Mouse (Mus musculus): ENCODE measurements around the gene Gclm. TPM values are rescaled to one million over a fixed set of nuclear protein-coding genes. Genes with fewer than 3 reads are reported as not detected.

Gene Gclm
- polyA plus RNA-seq, 1 experiment from 2014 or later: 53.6 TPM

DNA sequence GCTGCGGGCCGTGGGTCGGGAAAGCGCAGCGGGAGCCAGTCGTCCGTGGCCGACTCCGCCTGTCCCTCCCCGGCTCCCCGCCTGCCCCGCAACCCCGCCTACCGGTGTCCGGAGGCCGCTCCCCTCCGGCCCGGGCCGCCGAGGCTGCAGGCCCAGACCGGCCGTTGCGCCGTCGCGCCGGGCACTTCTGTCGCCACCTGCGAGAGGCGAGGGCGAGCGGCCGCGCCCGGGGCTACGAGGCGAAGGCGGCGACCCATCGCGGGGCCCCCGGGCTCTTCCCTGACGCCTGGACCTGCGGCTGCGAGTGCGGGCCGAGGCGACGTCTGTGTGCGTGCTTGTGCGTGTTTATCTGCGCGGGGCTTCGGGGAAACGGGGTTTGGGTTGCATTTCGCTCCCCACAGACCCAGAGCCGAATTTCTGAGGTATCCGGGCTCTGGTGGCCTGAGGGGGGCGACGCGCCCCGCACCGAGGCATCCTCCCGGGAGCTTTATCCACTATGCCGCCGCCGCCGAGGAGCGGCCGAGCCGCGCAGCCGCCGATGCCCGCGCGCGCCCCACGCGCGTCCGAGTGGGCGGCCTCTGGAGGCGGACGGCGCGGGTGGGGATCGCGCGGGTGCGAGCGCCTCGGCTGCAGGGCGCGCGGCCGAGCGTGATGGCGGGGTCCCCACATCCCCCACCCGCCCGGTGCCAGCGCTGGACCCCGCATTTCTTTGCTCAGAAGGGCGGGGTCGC lies 48.0 kb downstream of the Gclm start:
- ATAC-seq (ENCODE audit: low FRiP score) (peak; percentile 71), DNase-seq (ENCODE audit: low spot score) (peak; percentile 83)
- under 1% methylated on average over 83 of the region's 105 CpGs for WGBS
- Histone ChIP-seq H3K27ac (ENCODE audit: low read depth, low read length) (peak overlapping the region; percentile 99), H3K4me3 (ENCODE audit: low read depth, low read length) (peak overlapping the region; percentile 81), H3K9ac (ENCODE audit: low read depth, low read length) (peak overlapping the region; percentile 96), H3K27me3 (ENCODE audit: control insufficient read depth, insufficient read depth, low read length) (no peaks in the 10 kb centered on the region), H3K4me1 (replicated peaks; ENCODE audit: control insufficient read depth, insufficient read depth, low read length) (no peaks in the 10 kb centered on the region), H3K36me3 (ENCODE audit: control insufficient read depth, insufficient read depth, low read length) (no peaks in the 10 kb centered on the region), H3K4me2 (replicated peaks; ENCODE audit: low read depth, low read length) (peak overlapping the region; percentile 63), H3K9me3 (ENCODE audit: control insufficient read depth, low read length) (no peaks in the 10 kb centered on the region)

DNA sequence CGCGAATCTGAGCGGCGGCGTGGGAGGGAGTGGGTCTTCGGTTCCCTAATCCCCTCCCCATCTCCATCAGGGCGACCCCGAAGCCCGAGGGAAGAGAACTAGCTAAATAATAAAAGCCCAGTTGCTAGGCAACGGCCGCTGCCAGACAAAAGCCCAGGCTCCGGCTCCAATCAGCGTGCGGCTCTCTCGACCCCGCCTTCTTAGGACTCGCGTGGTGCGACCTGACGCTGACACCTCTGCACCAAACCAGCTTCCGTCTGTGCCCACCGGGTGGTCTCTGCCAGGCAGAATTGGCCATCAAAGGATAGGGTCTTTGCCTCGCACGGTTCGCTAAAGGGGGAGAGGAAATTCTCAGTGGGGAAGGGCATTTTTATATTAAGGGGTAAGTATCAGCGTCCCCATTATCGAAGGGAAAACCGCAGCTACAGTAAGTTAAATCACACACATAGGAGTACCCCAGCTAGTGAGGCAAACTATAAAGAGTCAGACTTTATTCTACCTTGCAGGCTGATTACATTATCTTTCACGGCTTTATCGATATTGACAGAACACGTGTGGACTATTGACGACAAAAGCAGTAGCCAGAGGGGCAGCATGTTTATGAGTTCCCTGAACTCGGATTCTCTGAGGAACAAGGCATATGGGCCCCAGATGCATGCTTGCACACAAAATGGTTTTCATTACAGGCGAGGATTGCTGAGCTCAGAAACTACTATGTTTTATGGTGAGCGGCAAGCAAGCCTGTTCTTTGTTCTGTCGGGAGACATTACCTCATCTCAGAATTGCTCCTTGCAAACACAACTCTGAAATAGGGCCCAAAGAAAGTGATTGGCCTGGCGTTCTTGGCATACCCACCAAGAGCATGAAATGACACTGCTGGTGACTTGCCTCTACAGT lies 48.8 kb downstream of the Gclm start, which contains the start of gene Bcar3:
Gene Bcar3 (plus strand): TSS at position 183 of the 897 bp plus-strand sequence.
- Histone ChIP-seq H3K27me3 (ENCODE audit: control insufficient read depth, insufficient read depth, low read length) (no peaks in the 10 kb centered on the region), H3K4me1 (replicated peaks; ENCODE audit: control insufficient read depth, insufficient read depth, low read length) (no peaks in the 10 kb centered on the region), H3K4me3 (ENCODE audit: low read depth, low read length) (peak within 1 kb of the TSS; percentile 81), H3K4me2 (replicated peaks; ENCODE audit: low read depth, low read length) (peak within 1 kb of the TSS; percentile 63), H3K9me3 (ENCODE audit: control insufficient read depth, low read length) (no peaks in the 10 kb centered on the region), H3K9ac (ENCODE audit: low read depth, low read length) (peak within 1 kb of the TSS; percentile 96), H3K27ac (ENCODE audit: low read depth, low read length) (peak within 1 kb of the TSS; percentile 99), H3K36me3 (ENCODE audit: control insufficient read depth, insufficient read depth, low read length) (no peaks in the 10 kb centered on the region)
- peak; percentile 96 for DNase-seq (ENCODE audit: low spot score)
- ATAC-seq (ENCODE audit: low FRiP score): peak; percentile 88
- WGBS: 5% methylated on average over 37 of the region's 37 CpGs

DNA sequence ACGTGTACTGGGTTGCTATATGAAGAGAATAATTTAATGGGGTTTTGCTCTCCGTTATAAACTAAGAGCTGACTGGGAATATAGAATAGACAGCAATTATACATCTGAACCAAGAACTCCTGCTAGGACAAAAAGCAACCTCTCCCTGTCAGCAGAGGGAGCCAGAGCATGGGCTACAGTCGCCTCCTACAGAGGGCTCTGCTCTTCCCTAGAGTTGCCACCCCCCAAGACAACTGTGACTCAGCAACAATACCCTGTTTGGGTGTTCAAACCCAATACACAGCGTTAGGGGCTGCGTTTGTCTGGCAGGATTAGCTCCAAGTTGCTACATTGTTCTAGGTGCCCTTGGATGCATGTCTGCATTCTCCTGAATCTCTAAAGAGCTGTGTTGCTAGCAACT lies 50.2 kb downstream of the Gclm start:
- Histone ChIP-seq H3K4me1 (replicated peaks; ENCODE audit: control insufficient read depth, insufficient read depth, low read length) (no peaks in the 10 kb centered on the region), H3K36me3 (ENCODE audit: control insufficient read depth, insufficient read depth, low read length) (no peaks in the 10 kb centered on the region), H3K27ac (ENCODE audit: low read depth, low read length) (peak overlapping the region; percentile 7; the same call in 1 of the 2 replicates), H3K9me3 (ENCODE audit: control insufficient read depth, low read length) (no peaks in the 10 kb centered on the region), H3K4me2 (replicated peaks; ENCODE audit: low read depth, low read length) (no peak overlapping the region), H3K27me3 (ENCODE audit: control insufficient read depth, insufficient read depth, low read length) (no peaks in the 10 kb centered on the region), H3K4me3 (ENCODE audit: low read depth, low read length) (no peak overlapping the region), H3K9ac (ENCODE audit: low read depth, low read length) (no peak overlapping the region)
- ATAC-seq (ENCODE audit: low FRiP score) (no peak), DNase-seq (ENCODE audit: low spot score) (peak; percentile 75)
- WGBS: 14% methylated on average over 5 of the region's 5 CpGs

DNA sequence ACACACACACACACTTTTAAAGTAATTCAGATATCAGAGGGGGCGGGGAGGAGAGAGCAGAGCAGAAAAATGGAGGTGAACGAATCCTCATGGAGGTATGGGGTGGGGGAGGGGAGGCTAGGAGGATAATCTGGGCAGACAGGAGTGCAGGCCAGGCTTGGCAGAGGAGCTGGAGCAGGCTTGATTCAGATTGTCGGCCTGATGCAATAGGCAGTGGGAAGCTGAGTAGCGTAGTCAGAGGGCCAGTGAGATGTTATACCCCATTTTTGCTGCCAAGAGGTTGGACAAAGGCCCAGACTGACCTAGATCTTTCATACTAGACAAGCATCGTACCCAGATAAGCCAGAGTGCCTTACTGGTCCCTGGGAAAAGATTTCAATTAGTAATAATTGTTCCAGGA lies 51.6 kb downstream of the Gclm start:
- WGBS: 76% methylated on average over 5 of the region's 5 CpGs

DNA sequence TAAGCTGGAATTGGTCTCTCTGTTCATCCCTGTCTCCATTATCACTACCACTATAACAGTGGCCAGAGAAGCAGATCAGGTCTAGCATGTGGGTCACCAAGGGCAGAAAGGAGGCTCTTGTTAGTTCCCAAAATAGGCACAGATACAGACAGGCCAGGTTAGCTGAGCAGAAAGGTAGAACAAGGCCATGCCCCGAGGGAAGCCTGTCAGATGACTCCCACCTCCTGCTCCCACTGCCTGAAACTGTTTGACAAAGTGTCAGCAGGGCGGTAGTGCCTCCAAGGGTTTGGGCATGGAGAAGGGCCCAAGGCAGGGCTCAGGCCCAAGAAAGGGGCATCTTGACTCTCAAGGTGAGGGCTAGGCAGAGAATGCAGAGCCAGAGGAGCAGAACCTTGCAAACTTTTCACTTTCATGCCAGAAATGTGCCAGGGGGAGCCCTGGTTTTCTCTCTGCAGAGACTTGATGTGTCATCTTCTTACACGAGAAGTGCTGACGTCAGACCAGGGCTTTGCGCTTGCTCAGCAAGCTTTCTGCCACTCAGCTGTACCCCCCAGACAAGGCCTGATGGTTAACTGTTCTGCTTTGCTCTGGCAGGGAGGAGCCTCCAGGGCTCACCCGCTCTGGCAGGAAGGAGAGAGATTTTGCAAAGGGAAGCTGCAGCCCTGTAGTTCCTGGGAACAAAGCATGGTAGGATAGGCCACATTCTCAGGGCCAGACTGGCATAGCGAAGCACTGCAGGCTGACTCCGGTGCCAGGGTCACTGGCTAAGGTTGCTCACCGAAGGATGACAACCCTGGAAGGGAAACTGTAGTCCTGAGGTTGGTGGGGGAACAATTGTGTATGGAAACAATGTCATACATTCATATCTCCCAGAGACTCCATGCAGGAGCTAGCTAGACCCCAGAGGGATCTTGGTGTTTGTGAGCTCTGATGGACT lies 55.9 kb downstream of the Gclm start:
- Histone ChIP-seq H3K27ac (ENCODE audit: low read depth, low read length) (no peak overlapping the region), H3K9me3 (ENCODE audit: control insufficient read depth, low read length) (no peaks in the 10 kb centered on the region), H3K27me3 (ENCODE audit: control insufficient read depth, insufficient read depth, low read length) (no peaks in the 10 kb centered on the region), H3K4me3 (ENCODE audit: low read depth, low read length) (no peak overlapping the region), H3K36me3 (ENCODE audit: control insufficient read depth, insufficient read depth, low read length) (no peaks in the 10 kb centered on the region), H3K4me1 (replicated peaks; ENCODE audit: control insufficient read depth, insufficient read depth, low read length) (peaks cover 2% of the 10 kb centered on the region; the same call in 1 of the 2 replicates), H3K9ac (ENCODE audit: low read depth, low read length) (no peak overlapping the region), H3K4me2 (replicated peaks; ENCODE audit: low read depth, low read length) (no peak overlapping the region)
- ATAC-seq (ENCODE audit: low FRiP score) (no peak), DNase-seq (ENCODE audit: low spot score) (no peak)
- 64% methylated on average over 9 of the region's 9 CpGs for WGBS

More for the DNA sequence above, 51.6 kb downstream of the Gclm start:
- Histone ChIP-seq H3K4me2 (replicated peaks; ENCODE audit: low read depth, low read length) (no peak overlapping the region), H3K4me3 (ENCODE audit: low read depth, low read length) (no peak overlapping the region), H3K4me1 (replicated peaks; ENCODE audit: control insufficient read depth, insufficient read depth, low read length) (peaks cover 2% of the 10 kb centered on the region; the same call in 1 of the 2 replicates), H3K9ac (ENCODE audit: low read depth, low read length) (no peak overlapping the region), H3K27me3 (ENCODE audit: control insufficient read depth, insufficient read depth, low read length) (no peaks in the 10 kb centered on the region), H3K9me3 (ENCODE audit: control insufficient read depth, low read length) (no peaks in the 10 kb centered on the region), H3K27ac (ENCODE audit: low read depth, low read length) (no peak overlapping the region), H3K36me3 (ENCODE audit: control insufficient read depth, insufficient read depth, low read length) (no peaks in the 10 kb centered on the region)
- DNase-seq (ENCODE audit: low spot score): no peak
- ATAC-seq (ENCODE audit: low FRiP score): no peak

DNA sequence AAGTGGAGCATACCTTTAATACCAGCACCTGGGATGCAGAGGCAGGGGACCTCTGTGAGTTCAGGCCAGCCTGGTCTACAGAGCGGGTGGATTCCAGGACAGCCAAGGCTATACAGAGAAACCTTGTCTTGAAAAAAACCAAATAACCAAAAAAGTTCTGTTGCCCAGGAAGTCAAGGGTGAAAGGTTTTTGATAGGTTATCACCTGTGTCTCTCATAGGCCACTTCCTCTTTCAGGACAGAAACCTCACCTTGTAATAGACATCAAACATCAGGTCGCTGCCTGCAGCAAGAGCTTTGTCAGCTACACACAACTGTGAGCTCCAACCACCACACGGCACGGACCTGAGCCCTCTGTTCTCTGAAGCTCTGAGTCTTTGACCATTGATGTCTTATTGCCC lies 59.2 kb downstream of the Gclm start:
- Histone ChIP-seq H3K4me1 (replicated peaks; ENCODE audit: control insufficient read depth, insufficient read depth, low read length) (peaks cover 2% of the 10 kb centered on the region; the same call in 1 of the 2 replicates), H3K4me2 (replicated peaks; ENCODE audit: low read depth, low read length) (no peak overlapping the region), H3K9ac (ENCODE audit: low read depth, low read length) (no peak overlapping the region), H3K27me3 (ENCODE audit: control insufficient read depth, insufficient read depth, low read length) (no peaks in the 10 kb centered on the region), H3K36me3 (ENCODE audit: control insufficient read depth, insufficient read depth, low read length) (no peaks in the 10 kb centered on the region), H3K27ac (ENCODE audit: low read depth, low read length) (no peak overlapping the region), H3K9me3 (ENCODE audit: control insufficient read depth, low read length) (no peaks in the 10 kb centered on the region), H3K4me3 (ENCODE audit: low read depth, low read length) (no peak overlapping the region)
- ATAC-seq (ENCODE audit: low FRiP score): no peak
- no peak for DNase-seq (ENCODE audit: low spot score)
- WGBS: 87% methylated on average over 4 of the region's 4 CpGs

DNA sequence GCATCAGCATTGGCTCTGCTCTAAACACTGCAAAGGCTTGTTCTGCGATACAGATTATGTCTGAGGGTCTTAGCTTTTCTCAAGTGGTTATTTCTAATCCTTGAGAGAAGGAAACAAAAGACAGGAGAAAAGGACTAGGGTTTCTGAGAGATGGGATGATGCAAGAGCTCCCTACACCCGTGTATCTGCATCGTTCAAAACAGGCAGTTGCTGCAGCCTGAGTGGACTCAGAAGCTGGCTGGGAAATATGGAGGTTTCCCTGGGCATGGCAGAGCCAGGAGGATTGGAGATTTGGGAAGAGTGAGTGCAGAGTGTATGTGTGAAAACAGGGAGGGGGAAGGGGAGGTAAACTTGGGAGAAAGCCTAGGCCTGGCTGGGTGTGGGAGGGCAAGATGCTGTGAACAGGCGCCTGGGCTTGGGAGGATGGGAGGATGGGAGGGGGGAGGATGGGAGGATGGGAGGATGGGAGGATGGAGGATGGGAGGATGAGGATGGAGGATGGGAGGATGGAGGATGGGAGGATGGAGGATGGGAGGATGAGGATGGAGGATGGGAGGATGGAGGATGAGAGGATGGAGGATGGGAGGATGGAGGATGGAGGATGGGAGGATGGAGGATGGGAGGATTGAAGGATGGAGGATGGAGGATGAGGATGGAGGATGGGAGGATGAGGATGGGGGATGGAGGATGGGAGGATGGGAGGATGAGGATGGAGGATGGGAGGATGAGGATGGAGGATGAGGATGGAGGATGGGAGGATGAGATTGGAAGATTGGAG lies 62.7 kb downstream of the Gclm start:
- H3K36me3 ChIP-seq (ENCODE audit: control insufficient read depth, insufficient read depth, low read length): no peaks in the 10 kb centered on the region
- no peak overlapping the region for H3K27ac ChIP-seq (ENCODE audit: low read depth, low read length)
- no peaks in the 10 kb centered on the region for H3K9me3 ChIP-seq (ENCODE audit: control insufficient read depth, low read length)
- no peak overlapping the region for H3K4me2 ChIP-seq (replicated peaks; ENCODE audit: low read depth, low read length)
- peak; percentile 57 for ATAC-seq (ENCODE audit: low FRiP score)
- no peak overlapping the region for H3K9ac ChIP-seq (ENCODE audit: low read depth, low read length)
- H3K4me3 ChIP-seq (ENCODE audit: low read depth, low read length): no peak overlapping the region
- DNase-seq (ENCODE audit: low spot score): no peak
- WGBS: 66% methylated on average over 4 of the region's 4 CpGs
- no peaks in the 10 kb centered on the region for H3K27me3 ChIP-seq (ENCODE audit: control insufficient read depth, insufficient read depth, low read length)
- H3K4me1 ChIP-seq (replicated peaks; ENCODE audit: control insufficient read depth, insufficient read depth, low read length): no peaks in the 10 kb centered on the region

Data from hindbrain, embryonic 11.5 days (tissue).